Mouse (Mus musculus): ENCODE results near the gene Nell1.

The Nell1 gene

GRCm38 (mm10) chr7:49974841-49975440 is at the start of gene Nell1:
TSS of gene Nell1 (plus strand) at chr7:49974864.
- in situ Hi-C loops (cut with MseI, MboI) = no loop called here

- in situ Hi-C loops (cut with MseI, MboI) = loop anchor here (10.0 to 25.0 kb wide), 2 partner anchors 144 to 1509 kb away; no protein-coding TSS in a partner anchor
These were observed 46.1 kb upstream of the Nell1 start for GRCm38 (mm10) chr7:49928571-49928970.

GRCm38 (mm10) chr7:49929999-49930398 is 44.7 kb upstream of the Nell1 start:
- in situ Hi-C loops (cut with MseI, MboI) = loop anchor here (10.0 to 25.0 kb wide), 2 partner anchors 145 to 1507 kb away; no protein-coding TSS in a partner anchor

GRCm38 (mm10) chr7:49933386-49934115 is 41.1 kb upstream of the Nell1 start:
- in situ Hi-C loops (cut with MseI, MboI) = loop anchor here in 1 of 2 experiments (25.0 kb wide), 1 partner anchor 1504 kb away; no protein-coding TSS in a partner anchor

GRCm38 (mm10) chr7:49936821-49937220 is 37.8 kb upstream of the Nell1 start:
- in situ Hi-C loops (cut with MseI, MboI) = loop anchor here in 1 of 2 experiments (25.0 kb wide), 1 partner anchor 1500 kb away; no protein-coding TSS in a partner anchor

GRCm38 (mm10) chr7:49942023-49942422 is 32.6 kb upstream of the Nell1 start:
- in situ Hi-C loops (cut with MseI, MboI) = loop anchor here in 1 of 2 experiments (25.0 kb wide), 1 partner anchor 1495 kb away; no protein-coding TSS in a partner anchor

- in situ Hi-C loops (cut with MseI, MboI) = loop anchor here in 1 of 2 experiments (25.0 kb wide), 1 partner anchor 1495 kb away; no protein-coding TSS in a partner anchor
These were observed 32.2 kb upstream of the Nell1 start for GRCm38 (mm10) chr7:49942490-49942889.

GRCm38 (mm10) chr7:49946691-49947090 is 28.0 kb upstream of the Nell1 start:
- in situ Hi-C loops (cut with MseI, MboI) = loop anchor here in 1 of 2 experiments (25.0 kb wide), 1 partner anchor 1491 kb away; no protein-coding TSS in a partner anchor

GRCm38 (mm10) chr7:49953546-49954181 is 21.0 kb upstream of the Nell1 start:
- in situ Hi-C loops (cut with MseI, MboI) = no loop called here

- in situ Hi-C loops (cut with MseI, MboI) = no loop called here
These were observed 19.8 kb upstream of the Nell1 start for GRCm38 (mm10) chr7:49954834-49955233.

GRCm38 (mm10) chr7:49957142-49957541 is 17.5 kb upstream of the Nell1 start:
- in situ Hi-C loops (cut with MseI, MboI) = no loop called here

- in situ Hi-C loops (cut with MseI, MboI) = no loop called here
These were observed 10.9 kb upstream of the Nell1 start for GRCm38 (mm10) chr7:49963764-49964163.

- in situ Hi-C loops (cut with MseI, MboI) = no loop called here
These were observed 5.1 kb upstream of the Nell1 start for GRCm38 (mm10) chr7:49969516-49969915.

- in situ Hi-C loops (cut with MseI, MboI) = no loop called here
These were observed 917 bp downstream of the Nell1 start for GRCm38 (mm10) chr7:49975441-49976121.

- in situ Hi-C loops (cut with MseI, MboI) = no loop called here
These were observed 7.0 kb downstream of the Nell1 start for GRCm38 (mm10) chr7:49981511-49982227.

- in situ Hi-C loops (cut with MseI, MboI) = no loop called here
These were observed 10.0 kb downstream of the Nell1 start for GRCm38 (mm10) chr7:49984698-49985097.

- in situ Hi-C loops (cut with MseI, MboI) = no loop called here
These were observed 11.3 kb downstream of the Nell1 start for GRCm38 (mm10) chr7:49985947-49986346.

GRCm38 (mm10) chr7:49999321-49999720 is 24.7 kb downstream of the Nell1 start:
- in situ Hi-C loops (cut with MseI, MboI) = no loop called here

GRCm38 (mm10) chr7:50005268-50005667 is 30.6 kb downstream of the Nell1 start:
- in situ Hi-C loops (cut with MseI, MboI) = no loop called here

- in situ Hi-C loops (cut with MseI, MboI) = no loop called here
These were observed 60.8 kb downstream of the Nell1 start for GRCm38 (mm10) chr7:50035187-50036153.

Data from mouse trophoblast stem cell (cell line).